Mouse (Mus musculus) embryonic fibroblast, embryonic 13.5 days (primary cell): Measurements from ENCODE around the gene Gm49336.

Source experiments
- CTCF ChIP-seq: IDR thresholded peaks from 2 replicates; pipeline ENCODE4 v1.5.1; 2011; ENCODE audit warnings: mild to moderate bottlenecking, control low read depth, low read length, moderate library complexity, borderline replicate concordance; ENCODE audit not compliant: insufficient read depth
- POLR2A ChIP-seq: IDR thresholded peaks from 2 replicates; pipeline ENCODE4 v1.6.1; 2011; ENCODE audit warnings: low read depth, mild to moderate bottlenecking, control low read depth, low read length, moderate library complexity

DNA sequence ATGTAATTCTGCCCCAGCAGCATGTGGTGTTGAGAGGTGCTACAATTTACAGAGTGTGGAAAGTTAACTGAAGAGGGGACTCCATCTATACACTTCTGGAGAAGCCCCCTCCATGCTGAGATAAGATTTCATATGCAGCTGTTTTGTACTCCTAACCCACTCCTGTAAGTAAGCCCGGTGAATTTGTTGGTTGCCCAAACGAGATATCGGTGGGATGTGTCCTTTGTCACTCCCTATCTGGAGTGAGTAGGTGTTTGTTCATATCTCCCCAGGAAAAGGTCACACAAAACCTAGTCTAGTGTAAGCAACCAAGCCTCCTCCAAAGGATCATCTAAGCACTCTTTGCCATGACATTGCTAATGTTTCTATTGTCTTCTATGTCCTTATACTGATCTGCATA is 2.2 kb upstream of the Gm49336 start:
- TF ChIP-seq CTCF, result no peak
- no peak for TF ChIP-seq POLR2A
